ENCODE assay signal across 10 mouse cellular contexts in the genomic region with DNA sequence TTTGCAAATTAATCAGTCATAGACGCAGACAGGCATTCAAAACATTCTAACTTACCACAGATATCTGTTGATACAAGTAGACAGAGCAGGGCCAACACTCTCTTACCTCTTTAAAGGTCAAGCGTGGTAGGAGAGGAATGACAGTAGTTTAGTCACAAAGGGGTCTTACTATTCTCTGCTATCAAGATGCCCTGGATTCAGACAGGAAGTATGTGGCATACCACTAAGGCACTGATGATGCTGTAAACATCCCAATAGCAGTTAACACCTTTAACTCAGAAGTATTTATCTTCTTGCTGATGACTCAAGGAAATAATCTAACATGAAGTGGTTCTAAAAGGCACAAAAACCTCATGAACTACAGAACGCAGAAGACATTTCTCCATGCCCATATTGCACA. TPM values are rescaled to one million over a fixed set of nuclear protein-coding genes. Genes with fewer than 3 reads are reported as not detected.
"Had no signal": no experiment of that assay in that cellular context is flagged by ENCODE, and none has a peak within 500 bp of the region (broad histone marks: within the 10 kb centered on the region; RNA-seq: fewer than 3 reads in every experiment).

No protein-coding gene starts in this region.

- DNase-seq: lung, adult 18-20 months; lung, embryonic 14.5 days; lung, postnatal 10 days; lung, postnatal 4 days; retina, postnatal 1 day; right cerebral cortex, adult 18-20 months; thymus, adult 2 months; thymus, postnatal 25 days; thymus, postnatal 4 days had no signal

RNA-seq across cellular contexts. Expression of a gene that starts 26.0 kb away (rescaled TPM):
- total RNA-seq: midbrain, postnatal 0 days had no signal

RNA-seq across cellular contexts. Expression of a gene that starts 29.6 kb away (rescaled TPM):
- total RNA-seq: midbrain, postnatal 0 days had no signal
